13 mouse cellular contexts compared by ENCODE assay signal in the genomic region with DNA sequence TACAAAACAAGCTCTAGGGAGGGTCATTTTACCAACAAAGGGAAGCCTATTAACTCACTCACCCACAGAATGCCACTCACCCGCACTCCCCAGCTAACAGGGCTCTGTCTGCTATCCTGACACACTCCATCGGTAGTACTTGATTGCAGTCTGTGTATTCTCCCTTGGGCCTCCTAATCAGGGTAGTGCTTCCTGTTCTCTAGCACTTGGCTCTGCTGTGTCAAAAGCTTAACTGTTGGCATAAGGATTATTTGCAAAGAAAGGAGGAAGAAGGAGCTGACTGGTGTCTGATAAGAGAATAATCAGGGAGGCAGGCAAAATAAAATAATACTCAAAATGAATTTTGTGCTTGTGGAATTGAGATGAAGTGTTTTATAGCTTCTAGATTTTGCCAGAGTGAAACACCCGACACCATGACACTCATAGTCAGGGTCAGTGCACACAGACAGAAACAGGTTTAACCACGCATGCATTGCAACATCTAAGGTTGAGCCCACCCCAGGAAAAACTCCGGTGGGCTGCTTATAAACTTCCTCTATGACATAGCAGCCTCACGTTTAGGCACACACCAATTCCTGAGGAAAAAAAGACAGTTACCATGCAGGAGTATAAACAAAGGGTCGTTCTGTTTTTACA. TPM values are rescaled to one million over a fixed set of nuclear protein-coding genes. Genes with fewer than 3 reads are reported as not detected.
A peak's percentile ranks its signal among the peaks of the same experiment; 100 is the strongest.
DNase-seq lines count a peak whose midpoint lies in the region; ATAC-seq and TF ChIP-seq lines count a peak whose summit lies in the region.
"Had no signal": no experiment of that assay in that cellular context is flagged by ENCODE, and none has a peak within 500 bp of the region (broad histone marks: within the 10 kb centered on the region; RNA-seq: fewer than 3 reads in every experiment).

No protein-coding gene starts in this region.

- H3K36me3 ChIP-seq in kidney, embryonic 15.5 days, result no peaks in the 10 kb centered on the region
- no peaks in the 10 kb centered on the region for H3K36me3 ChIP-seq in kidney, adult 2 months (ENCODE audit: control insufficient read depth, insufficient read depth, low read length)
- H3K36me3 ChIP-seq in splenic B cell, adult 2 months (ENCODE audit: control insufficient read depth, insufficient read depth, low read length, poor library complexity, severe bottlenecking), result no peaks in the 10 kb centered on the region
- H3K36me3 ChIP-seq: hindbrain, embryonic 10.5 days; midbrain, embryonic 13.5 days; neural tube, embryonic 12.5 days had no signal

- DNase-seq in embryo, embryonic 10.5 days (ENCODE audit: low spot score), result peak; percentile 16
- DNase-seq in embryo, embryonic 11 days, result no peak
- no peak for DNase-seq in kidney, adult 2 months
- DNase-seq in retina, embryonic 14.5 days (ENCODE audit: low spot score), result peak; percentile 18
- no peak for DNase-seq in retina, postnatal 1 day
- DNase-seq in splenic B cell, adult 2 months (ENCODE audit: low read depth, low spot score), result peak; percentile 30
- DNase-seq in right cerebral cortex, postnatal 4 days, result no peak
- DNase-seq: cerebellum, adult 18-20 months had no signal

- H3K4me3 ChIP-seq in kidney, embryonic 15.5 days (replicated peaks), result no peak overlapping the region
- H3K4me3 ChIP-seq in kidney, adult 2 months (ENCODE audit: insufficient read depth, low read depth, low read length), result no peak overlapping the region
- H3K4me3 ChIP-seq: hindbrain, embryonic 10.5 days; midbrain, embryonic 13.5 days; neural tube, embryonic 12.5 days had no signal

- H3K4me1 ChIP-seq in kidney, embryonic 15.5 days, result peaks cover 14% of the 10 kb centered on the region
- peaks cover 7% of the 10 kb centered on the region; the same call in 1 of the 2 replicates for H3K4me1 ChIP-seq in kidney, adult 2 months (ENCODE audit: control insufficient read depth, insufficient read depth, low read length)
- H3K4me1 ChIP-seq: midbrain, embryonic 13.5 days; neural tube, embryonic 12.5 days had no signal

- TF ChIP-seq CTCF in kidney, adult 2 months (conservative IDR thresholded peaks at IDR 0.05; ENCODE audit: insufficient read depth, insufficient read length, low read depth, low read length), result no peak

- H3K27ac ChIP-seq in kidney, embryonic 15.5 days, result no peak overlapping the region
- H3K27ac ChIP-seq in kidney, adult 2 months (ENCODE audit: insufficient read depth, low read depth, low read length), result no peak overlapping the region
- H3K27ac ChIP-seq: hindbrain, embryonic 10.5 days; liver, embryonic 14.5 days; midbrain, embryonic 13.5 days; neural tube, embryonic 12.5 days had no signal

- no peak overlapping the region for H3K9ac ChIP-seq in kidney, embryonic 15.5 days
- H3K9ac ChIP-seq: liver, embryonic 14.5 days; midbrain, embryonic 13.5 days; neural tube, embryonic 12.5 days had no signal

- no peak for TF ChIP-seq POLR2A in kidney, adult 2 months (IDR thresholded peaks at IDR 0.05; ENCODE audit: low read depth, low read length)

- H3K9me3 ChIP-seq in kidney, embryonic 15.5 days (replicated peaks), result no peaks in the 10 kb centered on the region
- H3K9me3 ChIP-seq: hindbrain, embryonic 10.5 days; midbrain, embryonic 13.5 days; neural tube, embryonic 12.5 days had no signal

- ATAC-seq in kidney, embryonic 15.5 days (replicated peaks; ENCODE audit: low FRiP score), result peak; percentile 80; the same call in 1 of the 2 replicates
- ATAC-seq: midbrain, embryonic 13.5 days had no signal

- H3K4me2 ChIP-seq in kidney, embryonic 15.5 days, result no peak overlapping the region
- H3K4me2 ChIP-seq: midbrain, embryonic 13.5 days; neural tube, embryonic 12.5 days had no signal

- WGBS in kidney, embryonic 15.5 days, result 23% methylated on average over 7 of the region's 7 CpGs
- 30% methylated on average over 7 of the region's 7 CpGs for WGBS in kidney, adult 2 months

- H3K27me3 ChIP-seq in kidney, embryonic 15.5 days, result no peaks in the 10 kb centered on the region
- H3K27me3 ChIP-seq in kidney, adult 2 months (replicated peaks; ENCODE audit: control insufficient read depth, insufficient read depth, low read length), result no peaks in the 10 kb centered on the region
- H3K27me3 ChIP-seq in splenic B cell, adult 2 months (ENCODE audit: control insufficient read depth, insufficient read depth, low read length, poor library complexity, severe bottlenecking), result no peaks in the 10 kb centered on the region
- H3K27me3 ChIP-seq: midbrain, embryonic 13.5 days; neural tube, embryonic 12.5 days had no signal

RNA-seq across cellular contexts. Expression of gene Fgl2, which starts 22.9 kb away (rescaled TPM):
- 3.2 and 3.3 TPM in 2 replicates for polyA plus RNA-seq in kidney, embryonic 15.5 days (2015; fragmentation: Nextera tagmentation; extraction: Ambion mirVana)
- 2.9 and 3.2 TPM in 2 replicates for polyA plus RNA-seq in kidney, adult 2 months (2012; rRNA removed)

RNA-seq across cellular contexts. Expression of gene Ccdc146, which starts 29.2 kb away (rescaled TPM):
- not detected in 2 replicates for polyA plus RNA-seq in kidney, embryonic 15.5 days (2015; fragmentation: Nextera tagmentation; extraction: Ambion mirVana)
- not detected in 2 replicates for polyA plus RNA-seq in kidney, adult 2 months (2012; rRNA removed)

RNA-seq across cellular contexts. Expression of gene Fam185a, which starts 29.4 kb away (rescaled TPM):
- 6.2 and 6.4 TPM in 2 replicates for polyA plus RNA-seq in kidney, embryonic 15.5 days (2015; fragmentation: Nextera tagmentation; extraction: Ambion mirVana)
- 1.9 and 2.6 TPM in 2 replicates for polyA plus RNA-seq in kidney, adult 2 months (2012; rRNA removed)

Comparison
In these comparisons a context has a peak if more than half of its experiments do, and no peak if none do; other contexts are left out.
1. DNase-seq: peak in embryo, embryonic 10.5 days (single experiment), retina, embryonic 14.5 days (single experiment) and splenic B cell, adult 2 months (single experiment); none in embryo, embryonic 11 days (single experiment), kidney, adult 2 months (single experiment), retina, postnatal 1 day (single experiment) and right cerebral cortex, postnatal 4 days (single experiment).